Mouse (Mus musculus): ENCODE data around the gene Epn2. TPM values are rescaled to one million over a fixed set of nuclear protein-coding genes. Genes with fewer than 3 reads are reported as not detected.

Gene Epn2
- total and polyA plus RNA-seq, 3 experiments, result 7.2 to 13.8 (median 10.1) TPM

GRCm38 (mm10) chr11:61529268-61529713 lies 50.2 kb downstream of the Epn2 start:
- no peak overlapping the region for H3K4me3 ChIP-seq (replicated peaks in 1 of 3; ENCODE audit: low read depth in 2 of 3, low read length in 2 of 3, poor library complexity in 1 of 3)
- H3K79me2 ChIP-seq (replicated peaks; ENCODE audit: control insufficient read depth, extremely low read depth, insufficient read depth, poor library complexity, severe bottlenecking), result no peaks in the 10 kb centered on the region
- peaks cover 0 to 39% of the 10 kb centered on the region in 2 experiments for H3K36me3 ChIP-seq (replicated peaks in 1 of 2; ENCODE audit: control insufficient read depth in 1 of 2, insufficient read depth in 1 of 2, low read length in 1 of 2)
- no peaks in the 10 kb centered on the region for H3K27me3 ChIP-seq (replicated peaks)
- TF ChIP-seq HCFC1 (IDR thresholded peaks at IDR 0.05; ENCODE audit: low read depth, low read length) (no peak), MAZ (IDR thresholded peaks at IDR 0.05; ENCODE audit: low read depth, low read length) (no peak), IRF4 (IDR thresholded peaks at IDR 0.05; ENCODE audit: low read depth, low read length) (no peak), EP300 (IDR thresholded peaks at IDR 0.05; ENCODE audit: low read length) (no peak), MAX (IDR thresholded peaks at IDR 0.05; ENCODE audit: low read length) (no peak), MXI1 (IDR thresholded peaks at IDR 0.05; ENCODE audit: low read depth, low read length) (no peak), SIN3A (IDR thresholded peaks at IDR 0.05; ENCODE audit: low read length) (no peak), KAT2A (IDR thresholded peaks at IDR 0.05; ENCODE audit: insufficient replicate concordance, low read length) (no peak), GABPA (IDR thresholded peaks at IDR 0.05; ENCODE audit: insufficient replicate concordance, low read depth, low read length) (no peak), ELF1 (IDR thresholded peaks at IDR 0.05; ENCODE audit: low read depth, low read length) (no peak), POLR2AphosphoS2 (IDR thresholded peaks at IDR 0.05; ENCODE audit: low read depth, low read length) (no peak)
- DNase-seq (ENCODE audit: extremely low read depth), result peak; percentile 31
- H3K4me2 ChIP-seq (ENCODE audit: insufficient read depth, low read depth, poor library complexity, severe bottlenecking), result no peak overlapping the region
- peaks cover 0 to 16% of the 10 kb centered on the region in 2 experiments; a peak in 2 of 4 replicates for H3K4me1 ChIP-seq (ENCODE audit: control insufficient read depth in 1 of 2, insufficient read depth in 2 of 2)
- no peak overlapping the region for H3K9ac ChIP-seq (ENCODE audit: insufficient read depth, low read depth)
- no peaks in the 10 kb centered on the region for H3K9me3 ChIP-seq (replicated peaks; ENCODE audit: low read length)
- in situ Hi-C loops (cut with MboI; ENCODE audit: low pct_ligation_motif_present, low pct_unique_long_range_greater_than_20kb, low sequenced_read_pairs) (no loop called here), dilution Hi-C loops (cut with MboI; ENCODE audit: extremely low pct_ligation_motif_present, extremely low pct_unique_long_range_greater_than_20kb, low sequenced_read_pairs) (no loop called here)
- no peak overlapping the region for H3K27ac ChIP-seq (ENCODE audit: insufficient read depth, low read depth)

- TF ChIP-seq BHLHE40 (IDR thresholded peaks at IDR 0.05; ENCODE audit: low read depth, low read length), result no peak
- no peak for TF ChIP-seq MYC (IDR thresholded peaks at IDR 0.05; ENCODE audit: low read depth, low read length)
- no peak for TF ChIP-seq MAFK (IDR thresholded peaks at IDR 0.05; ENCODE audit: insufficient replicate concordance, low read length)
- TF ChIP-seq RAD21 (IDR thresholded peaks at IDR 0.05; ENCODE audit: low read depth, low read length), result no peak
- TF ChIP-seq USF2 (conservative IDR thresholded peaks at IDR 0.05; ENCODE audit: low read depth, low read length), result no peak
- TF ChIP-seq NRF1 (IDR thresholded peaks at IDR 0.05; ENCODE audit: low read depth, low read length), result no peak
- TF ChIP-seq PAX5 (IDR thresholded peaks at IDR 0.05; ENCODE audit: low read length), result no peak
- dilution Hi-C loops (cut with MboI; ENCODE audit: extremely low pct_ligation_motif_present, extremely low pct_unique_long_range_greater_than_20kb, low sequenced_read_pairs), result no loop called here
- in situ Hi-C loops (cut with MboI; ENCODE audit: low pct_ligation_motif_present, low pct_unique_long_range_greater_than_20kb, low sequenced_read_pairs), result no loop called here
These were observed 52.6 kb downstream of the Epn2 start for GRCm38 (mm10) chr11:61526872-61527271.

More at GRCm38 (mm10) chr11:61526872-61527271, 52.6 kb downstream of the Epn2 start:
- Histone ChIP-seq H3K27ac (ENCODE audit: insufficient read depth, low read depth) (no peak overlapping the region), H3K4me3 (replicated peaks in 1 of 3; ENCODE audit: low read depth in 2 of 3, low read length in 2 of 3, poor library complexity in 1 of 3) (no peak overlapping the region), H3K4me2 (ENCODE audit: insufficient read depth, low read depth, poor library complexity, severe bottlenecking) (no peak overlapping the region), H3K9me3 (replicated peaks; ENCODE audit: low read length) (no peaks in the 10 kb centered on the region), H3K9ac (ENCODE audit: insufficient read depth, low read depth) (no peak overlapping the region), H3K79me2 (replicated peaks; ENCODE audit: control insufficient read depth, extremely low read depth, insufficient read depth, poor library complexity, severe bottlenecking) (no peaks in the 10 kb centered on the region), H3K36me3 (replicated peaks in 1 of 2; ENCODE audit: control insufficient read depth in 1 of 2, insufficient read depth in 1 of 2, low read length in 1 of 2) (peaks cover 3 to 46% of the 10 kb centered on the region in 2 experiments), H3K4me1 (ENCODE audit: control insufficient read depth in 1 of 2, insufficient read depth in 2 of 2) (peaks cover 0 to 16% of the 10 kb centered on the region in 2 experiments; a peak in 2 of 4 replicates), H3K27me3 (replicated peaks) (no peaks in the 10 kb centered on the region)
- DNase-seq (ENCODE audit: extremely low read depth), result no peak

All from CH12.LX (cell line).